Mouse (Mus musculus): ENCODE results near the gene Aplp2.
A peak's percentile ranks its signal among the peaks of the same experiment; 100 is the strongest.
"Not testable (repeated sequence)": the region's sequence is repeated elsewhere in the genome, so short reads cannot be mapped to it uniquely, and the experiment has no call there.

The Aplp2 gene

GRCm38 (mm10) chr9:31176379-31177130, 35.1 kb downstream of the Aplp2 start:
- peak in 1 of 2 experiments; percentile 6 for DNase-seq

- DNase-seq = no peak
Measured at GRCm38 (mm10) chr9:31175978-31176377, 35.6 kb downstream of the Aplp2 start.

- DNase-seq = no peak
Measured at GRCm38 (mm10) chr9:31175346-31175745, 36.3 kb downstream of the Aplp2 start.

GRCm38 (mm10) chr9:31168356-31169093, 43.1 kb downstream of the Aplp2 start:
- DNase-seq = no peak

- no peak for DNase-seq
Measured at GRCm38 (mm10) chr9:31167305-31167704, 44.3 kb downstream of the Aplp2 start.

- not testable (repeated sequence) for DNase-seq
Measured at GRCm38 (mm10) chr9:31165505-31165904, 46.1 kb downstream of the Aplp2 start.

- DNase-seq = no peak
Measured at GRCm38 (mm10) chr9:31163327-31163726, 48.3 kb downstream of the Aplp2 start.

GRCm38 (mm10) chr9:31162911-31163310, 48.7 kb downstream of the Aplp2 start:
- no peak for DNase-seq

GRCm38 (mm10) chr9:31159910-31160309, 51.7 kb downstream of the Aplp2 start:
- no peak for DNase-seq

GRCm38 (mm10) chr9:31156594-31156993, 55.0 kb downstream of the Aplp2 start:
- DNase-seq = no peak

GRCm38 (mm10) chr9:31151050-31151449, 60.6 kb downstream of the Aplp2 start:
- DNase-seq = no peak

- no peak for DNase-seq
Measured at GRCm38 (mm10) chr9:31148135-31148534, 63.5 kb downstream of the Aplp2 start.

- no peak for DNase-seq
Measured at GRCm38 (mm10) chr9:31145272-31145925, 66.2 kb downstream of the Aplp2 start.

- no peak for DNase-seq
Measured at GRCm38 (mm10) chr9:31142924-31143323, 68.7 kb downstream of the Aplp2 start.

GRCm38 (mm10) chr9:31133131-31133530, 78.5 kb downstream of the Aplp2 start:
- DNase-seq = no peak

- DNase-seq = peak; percentile 23 to 49
Measured at GRCm38 (mm10) chr9:31131205-31131968, 80.2 kb downstream of the Aplp2 start, which contains the start of gene St14. Gene St14, minus strand, starts transcription at chr9:31131853.

GRCm38 (mm10) chr9:31130357-31131204, 81.0 kb downstream of the Aplp2 start:
- no peak for DNase-seq

GRCm38 (mm10) chr9:31129956-31130355, 81.7 kb downstream of the Aplp2 start:
- DNase-seq = no peak

GRCm38 (mm10) chr9:31127876-31128465, 83.6 kb downstream of the Aplp2 start:
- no peak for DNase-seq

- DNase-seq = no peak
Measured at GRCm38 (mm10) chr9:31126079-31126478, 85.5 kb downstream of the Aplp2 start.

- DNase-seq = no peak
Measured at GRCm38 (mm10) chr9:31122464-31123030, 89.1 kb downstream of the Aplp2 start.

Measured in thymus, adult 18-20 months (tissue).